Mouse (Mus musculus): Measurements from ENCODE around the gene Tmem51.
"Not testable (repeated sequence)": the region's sequence is repeated elsewhere in the genome, so short reads cannot be mapped to it uniquely, and the experiment has no call there.

Gene Tmem51

GRCm38 (mm10) chr4:142014659-142015608, 69.2 kb downstream of the Tmem51 start, which contains the start of gene Fhad1:
Gene Fhad1 (minus strand): TSS chr4:142015082.
- peak; percentile 47 for DNase-seq (ENCODE audit: low spot score)

GRCm38 (mm10) chr4:142011236-142011635, 72.9 kb downstream of the Tmem51 start:
- no peak for DNase-seq (ENCODE audit: low spot score)

GRCm38 (mm10) chr4:142010441-142010840, 73.7 kb downstream of the Tmem51 start:
- no peak for DNase-seq (ENCODE audit: low spot score)

- DNase-seq (ENCODE audit: low spot score), result no peak
These were observed 75.9 kb downstream of the Tmem51 start for GRCm38 (mm10) chr4:142008206-142008605.

GRCm38 (mm10) chr4:142000581-142000980, 83.5 kb downstream of the Tmem51 start:
- no peak for DNase-seq (ENCODE audit: low spot score)

- no peak for DNase-seq (ENCODE audit: low spot score)
These were observed 84.5 kb downstream of the Tmem51 start for GRCm38 (mm10) chr4:141999494-142000074.

GRCm38 (mm10) chr4:141998282-141998821, 85.8 kb downstream of the Tmem51 start:
- DNase-seq (ENCODE audit: low spot score), result no peak

GRCm38 (mm10) chr4:141996880-141997279, 87.2 kb downstream of the Tmem51 start:
- no peak for DNase-seq (ENCODE audit: low spot score)

GRCm38 (mm10) chr4:141996086-141996485, 88.0 kb downstream of the Tmem51 start:
- no peak for DNase-seq (ENCODE audit: low spot score)

- not testable (repeated sequence) for DNase-seq (ENCODE audit: low spot score)
These were observed 90.0 kb downstream of the Tmem51 start for GRCm38 (mm10) chr4:141994062-141994471.

GRCm38 (mm10) chr4:141993347-141994061, 90.6 kb downstream of the Tmem51 start:
- no peak for DNase-seq (ENCODE audit: low spot score)

GRCm38 (mm10) chr4:141992530-141993204, 91.4 kb downstream of the Tmem51 start:
- DNase-seq (ENCODE audit: low spot score), result no peak

- no peak for DNase-seq (ENCODE audit: low spot score)
These were observed 95.9 kb downstream of the Tmem51 start for GRCm38 (mm10) chr4:141988178-141988577.

GRCm38 (mm10) chr4:141983689-141984088, 100.4 kb downstream of the Tmem51 start:
- DNase-seq (ENCODE audit: low spot score), result no peak

- DNase-seq (ENCODE audit: low spot score), result no peak
These were observed 102.6 kb downstream of the Tmem51 start for GRCm38 (mm10) chr4:141981475-141981874.
